Mouse (Mus musculus) brain, adult 2 months (tissue): ENCODE measurements around the gene Dhx15.

Experiments used
- DNase-seq: peaks from one replicate; pipeline ENCODE4 v3.0.0; 2011; ENCODE audit warnings: low read depth, low spot score

Gene Dhx15

DNA sequence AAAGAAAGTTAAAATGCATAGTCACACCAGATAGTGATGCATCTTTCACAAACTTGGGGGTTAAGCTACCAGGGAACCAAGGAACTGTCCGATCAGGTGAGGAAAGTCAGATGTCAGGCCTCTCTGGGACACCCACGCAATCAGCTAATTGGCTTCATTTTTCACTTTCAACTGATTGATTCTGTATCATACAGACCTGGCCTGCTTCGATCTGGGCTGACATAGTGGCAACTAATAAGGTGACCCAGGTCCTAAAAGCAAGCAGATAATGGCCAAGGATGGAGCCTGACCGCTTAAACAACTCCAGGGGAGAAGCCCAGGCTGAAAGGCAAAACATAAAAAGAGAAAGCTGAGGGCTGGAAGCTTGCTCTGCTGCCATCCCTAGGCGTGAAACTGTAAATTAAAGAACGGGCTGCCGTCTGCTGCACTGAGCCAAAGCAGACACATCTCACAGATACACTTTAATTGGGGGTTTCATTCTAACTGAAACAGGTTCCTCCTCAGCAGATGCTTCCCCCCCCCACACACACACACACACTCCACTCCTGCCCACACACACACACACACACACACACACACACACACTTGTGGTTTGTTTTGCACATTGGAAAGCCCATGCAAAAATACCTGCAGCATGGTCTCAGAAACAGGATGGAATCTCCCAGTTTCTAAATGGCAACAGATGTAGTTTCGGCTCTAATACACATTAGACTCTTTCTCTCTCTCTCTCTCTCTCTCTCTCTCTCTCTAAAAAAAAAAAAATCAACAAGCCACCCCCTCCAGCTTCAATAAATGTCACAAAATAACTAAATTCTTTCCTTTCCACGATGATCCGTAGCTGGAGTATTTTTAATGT is 79.3 kb downstream of the Dhx15 start:
- DNase-seq = peak; percentile 86
